Mouse (Mus musculus) lung, adult 2 months (tissue): ENCODE results near the gene Zfp60.

ENCODE experiments used
- CTCF ChIP-seq: fragments of 200-500 bp; IDR thresholded peaks from 2 replicates; pipeline ENCODE4 v1.5.1; 2011; ENCODE audit warnings: mild to moderate bottlenecking, low read length, control low read depth; ENCODE audit not compliant: insufficient read depth
- POLR2A ChIP-seq: fragments of 200-500 bp; IDR thresholded peaks from 2 replicates; pipeline ENCODE4 v1.6.1; 2011; ENCODE audit warnings: low read depth, mild to moderate bottlenecking, control low read depth, low read length, borderline replicate concordance; ENCODE audit errors: extremely low read depth

DNA sequence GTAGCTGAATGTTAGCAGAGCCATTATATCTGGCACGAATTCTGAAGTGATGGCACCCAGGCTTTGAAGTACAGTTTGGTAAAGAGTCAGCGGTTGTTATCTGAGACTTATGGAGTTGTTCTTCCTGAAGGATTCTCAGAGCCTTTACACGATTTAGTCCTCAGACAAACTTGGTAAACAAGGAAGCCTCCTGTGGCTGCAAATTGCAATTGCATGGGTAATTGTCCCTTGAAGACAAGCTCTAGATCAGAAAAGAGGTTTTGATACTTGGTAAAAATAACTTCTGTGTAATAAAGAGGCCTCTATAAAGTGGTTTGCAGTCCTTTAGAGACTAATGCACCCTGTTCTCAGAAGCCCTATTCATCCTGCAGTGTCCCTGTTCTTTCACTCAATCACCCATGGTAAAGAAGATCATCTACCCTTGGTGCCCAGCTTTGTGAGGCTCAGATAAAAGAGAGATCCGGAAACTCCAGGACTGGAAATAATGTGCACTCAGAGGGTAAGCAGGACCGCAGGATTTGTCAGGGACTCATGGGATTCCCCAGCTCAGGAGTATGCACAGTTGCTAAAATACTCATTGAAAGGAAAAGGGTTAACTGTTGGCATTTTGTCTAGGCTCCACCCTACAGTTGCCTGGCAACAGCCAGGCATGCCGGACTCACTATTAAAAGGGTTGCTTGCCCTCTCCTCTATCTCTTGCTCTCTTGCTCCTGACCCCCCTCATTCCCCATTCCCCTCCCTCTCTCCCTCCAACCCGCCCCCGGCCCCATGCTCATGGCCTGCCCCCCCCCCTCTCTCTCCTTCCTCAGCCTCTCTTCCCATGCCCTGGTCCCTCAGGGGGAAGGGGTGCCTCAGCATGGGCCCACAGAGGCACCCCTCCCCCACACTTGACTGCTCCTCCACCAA lies 67.0 kb downstream of the Zfp60 start:
- TF ChIP-seq CTCF (no peak), POLR2A (no peak)
